Mouse (Mus musculus): ENCODE data around the gene Brap. TPM values are rescaled to one million over a fixed set of nuclear protein-coding genes. Genes with fewer than 3 reads are reported as not detected.

Brap gene
- polyA plus RNA-seq, 1 experiment from 2014 or later: 33.2 TPM

Other genes starting within 250 kb of the Brap start
- gene Tmem116, start 208.7 kb upstream of the Brap start, polyA plus RNA-seq (2016; fragmentation: Nextera tagmentation; extraction: Ambion mirVana): 2.4 and 4.6 TPM in 2 replicates
- 153 and 160 TPM in 2 replicates for gene Erp29, start 208.1 kb upstream of the Brap start, polyA plus RNA-seq (2016; fragmentation: Nextera tagmentation; extraction: Ambion mirVana)
- 0.15 and 0.18 TPM in 2 replicates for gene Adam1b, start 157.1 kb upstream of the Brap start, polyA plus RNA-seq (2016; fragmentation: Nextera tagmentation; extraction: Ambion mirVana)
- gene Adam1a, start 115.1 kb upstream of the Brap start, polyA plus RNA-seq (2016; fragmentation: Nextera tagmentation; extraction: Ambion mirVana): 0.78 and 1.4 TPM in 2 replicates
- not detected in 2 replicates for gene Gm42878, start 115.1 kb upstream of the Brap start, polyA plus RNA-seq (2016; fragmentation: Nextera tagmentation; extraction: Ambion mirVana)
- gene Mapkapk5, start 114.7 kb upstream of the Brap start, polyA plus RNA-seq (2016; fragmentation: Nextera tagmentation; extraction: Ambion mirVana): 36.0 and 38.5 TPM in 2 replicates
- gene Aldh2, start 66.7 kb upstream of the Brap start, polyA plus RNA-seq (2016; fragmentation: Nextera tagmentation; extraction: Ambion mirVana): 59.9 and 90.3 TPM in 2 replicates
- gene Acad12, start 41.6 kb upstream of the Brap start, polyA plus RNA-seq (2016; fragmentation: Nextera tagmentation; extraction: Ambion mirVana): 4.7 and 6.1 TPM in 2 replicates
- 1.5 and 2.6 TPM in 2 replicates for gene Acad10, start within 50 bp of the Brap start, polyA plus RNA-seq (2016; fragmentation: Nextera tagmentation; extraction: Ambion mirVana)
- gene Atxn2, start 50.8 kb downstream of the Brap start, polyA plus RNA-seq (2016; fragmentation: Nextera tagmentation; extraction: Ambion mirVana): 38.2 and 46.8 TPM in 2 replicates
- 15.3 and 18.2 TPM in 2 replicates for gene Sh2b3, start 177.1 kb downstream of the Brap start, polyA plus RNA-seq (2016; fragmentation: Nextera tagmentation; extraction: Ambion mirVana)
- 20.1 and 32.4 TPM in 2 replicates for gene Pheta1, start 188.4 kb downstream of the Brap start, polyA plus RNA-seq (2016; fragmentation: Nextera tagmentation; extraction: Ambion mirVana)